Mouse (Mus musculus): ENCODE measurements around the gene Ssbp2.
A peak's percentile ranks its signal among the peaks of the same experiment; 100 is the strongest.

Gene Ssbp2

DNA sequence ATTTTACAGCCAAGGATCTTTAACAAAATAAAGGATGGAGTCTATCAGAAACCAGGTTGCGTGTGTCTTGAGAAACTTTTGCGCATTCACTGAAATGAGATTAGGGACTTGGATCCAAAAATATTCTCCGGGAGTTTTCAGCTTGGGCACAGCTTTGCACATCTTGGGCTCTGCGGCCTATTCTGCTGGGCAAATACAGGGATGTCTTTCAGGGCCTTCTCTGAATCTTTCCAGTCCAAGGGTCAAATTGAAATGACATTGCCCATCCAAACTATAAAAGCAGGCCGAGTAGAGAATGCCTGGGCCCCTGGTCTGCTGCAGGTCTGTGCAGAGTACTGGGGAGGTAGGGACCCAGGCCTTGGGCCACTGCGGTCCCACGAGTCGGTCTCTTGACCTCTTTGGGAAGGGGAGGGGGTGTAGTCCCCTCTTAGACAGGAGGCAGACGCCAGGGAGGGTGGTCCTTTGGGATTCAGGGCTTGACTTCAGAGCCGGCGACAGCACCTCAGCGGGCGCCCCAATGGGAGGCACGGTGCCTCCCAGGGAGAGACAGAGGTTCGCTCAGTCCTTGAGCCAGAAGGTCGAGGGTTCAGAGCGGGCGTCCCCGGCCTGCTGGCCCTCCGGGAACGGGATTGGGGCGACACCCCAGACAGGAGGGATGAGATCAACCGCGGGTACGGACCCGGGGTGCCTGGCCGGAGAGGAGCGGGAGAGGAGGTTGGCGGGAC, at the start of gene Ssbp2:
Gene Ssbp2, plus strand, starts transcription at position 388 of the 725 bp plus-strand sequence.
- DNase-seq (ENCODE audit: low spot score) = no peak

DNA sequence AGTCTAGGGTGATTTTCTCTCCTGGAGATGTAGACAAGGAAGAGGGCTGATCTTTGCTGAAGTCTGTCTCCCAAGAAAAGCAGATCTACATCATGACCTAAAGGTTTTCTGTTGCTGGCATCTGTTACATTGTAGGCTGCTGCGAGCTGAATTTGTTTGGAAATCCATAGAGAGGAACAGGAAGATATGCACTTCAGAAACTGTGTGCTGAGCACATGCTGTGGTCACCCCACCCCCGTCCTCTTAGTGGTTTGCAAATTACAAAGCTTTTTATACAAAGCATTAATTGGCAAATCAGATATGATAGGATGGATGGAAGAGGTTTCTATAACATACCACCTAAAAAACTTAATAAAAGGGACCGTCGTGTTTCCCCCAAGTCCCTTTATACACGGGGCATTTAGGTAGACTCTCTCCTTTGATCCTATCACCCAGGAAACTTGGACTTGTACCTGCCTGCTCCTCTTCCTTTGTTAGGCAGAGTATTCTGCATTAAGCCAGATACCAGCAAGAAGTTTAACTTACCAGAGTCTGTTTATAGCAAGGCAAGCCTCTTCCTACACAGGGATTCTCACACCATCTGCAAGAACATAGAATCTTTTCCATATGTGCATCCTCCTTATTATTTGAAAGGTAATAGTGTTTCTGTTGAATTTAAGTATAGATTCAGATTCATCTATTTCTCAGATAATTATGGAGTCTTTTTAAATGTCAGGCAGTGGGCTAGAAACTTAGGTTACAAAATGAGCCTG, 46.2 kb upstream of the Ssbp2 start:
- DNase-seq (ENCODE audit: low spot score) = no peak

- no peak for DNase-seq (ENCODE audit: low spot score)
These were observed 44.2 kb upstream of the Ssbp2 start for GRCm38 (mm10) chr13:91415896-91416295.

GRCm38 (mm10) chr13:91416698-91417097, 43.4 kb upstream of the Ssbp2 start:
- DNase-seq (ENCODE audit: low spot score) = no peak

GRCm38 (mm10) chr13:91421387-91421949, 38.6 kb upstream of the Ssbp2 start:
- peak; percentile 20 for DNase-seq (ENCODE audit: low spot score)

DNA sequence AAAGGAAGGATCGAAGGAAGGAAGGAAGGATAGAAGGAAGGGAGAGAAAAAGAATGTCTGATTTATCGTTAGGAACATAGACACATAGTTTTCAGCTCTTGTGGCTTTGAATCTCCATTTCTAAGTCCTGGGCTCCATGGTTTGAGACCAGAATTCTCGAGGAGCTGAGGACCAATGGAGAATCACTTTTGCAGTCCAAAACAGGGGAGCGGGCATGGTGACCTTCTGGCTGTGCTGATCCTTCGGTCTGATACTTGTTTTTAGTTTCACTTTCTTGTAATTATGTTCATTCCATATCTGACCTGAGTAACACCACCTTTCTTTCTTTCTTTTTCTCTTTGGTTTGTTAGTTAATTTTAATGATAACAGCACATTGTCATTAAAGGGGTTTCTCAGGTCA, 29.2 kb upstream of the Ssbp2 start:
- no peak for DNase-seq (ENCODE audit: low spot score)

GRCm38 (mm10) chr13:91431392-91432355, 28.4 kb upstream of the Ssbp2 start:
- DNase-seq (ENCODE audit: low spot score) = peak; percentile 25

- DNase-seq (ENCODE audit: low spot score) = no peak
These were observed 27.1 kb upstream of the Ssbp2 start for GRCm38 (mm10) chr13:91433021-91433420.

- no peak for DNase-seq (ENCODE audit: low spot score)
These were observed 22.2 kb upstream of the Ssbp2 start for GRCm38 (mm10) chr13:91437931-91438330.

DNA sequence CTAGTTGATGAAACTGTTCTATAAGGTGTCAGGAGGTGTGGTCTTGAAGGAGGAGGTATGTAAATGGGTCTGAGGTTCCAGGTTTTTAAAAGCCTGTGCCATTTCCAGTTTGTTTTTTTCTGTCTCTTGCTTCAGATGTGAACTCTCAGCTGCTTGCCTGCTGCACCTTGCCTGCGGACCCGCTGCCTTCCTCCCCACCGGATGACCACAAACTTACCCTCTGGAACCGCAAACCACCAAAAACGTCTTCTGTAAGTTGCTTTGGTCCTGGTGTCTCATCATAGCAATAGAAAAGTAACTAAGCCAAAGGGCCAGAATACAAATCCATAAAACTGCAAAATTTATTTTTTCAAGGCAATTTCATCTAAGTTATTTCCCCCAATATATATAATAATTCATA, 18.6 kb upstream of the Ssbp2 start:
- DNase-seq (ENCODE audit: low spot score) = no peak

DNA sequence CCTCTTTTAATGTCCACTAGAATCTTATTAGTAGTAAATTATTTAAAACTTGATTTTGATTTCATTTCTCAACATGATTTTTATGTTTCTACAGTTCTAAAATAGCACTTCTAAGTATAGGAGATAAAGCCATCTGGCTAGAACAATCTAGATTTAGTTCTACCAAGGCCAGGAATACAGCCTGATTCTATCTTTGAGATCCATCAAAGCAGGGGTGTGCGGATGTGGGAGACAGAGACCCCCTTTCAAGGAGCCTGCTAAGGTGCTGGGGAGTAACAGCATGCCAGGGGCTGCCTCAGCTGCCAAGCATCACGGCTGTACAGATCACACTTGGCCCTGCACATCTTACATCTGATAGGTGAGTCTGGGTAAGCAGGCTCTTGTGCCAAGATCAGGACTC, 13.4 kb upstream of the Ssbp2 start:
- DNase-seq (ENCODE audit: low spot score) = no peak

DNA sequence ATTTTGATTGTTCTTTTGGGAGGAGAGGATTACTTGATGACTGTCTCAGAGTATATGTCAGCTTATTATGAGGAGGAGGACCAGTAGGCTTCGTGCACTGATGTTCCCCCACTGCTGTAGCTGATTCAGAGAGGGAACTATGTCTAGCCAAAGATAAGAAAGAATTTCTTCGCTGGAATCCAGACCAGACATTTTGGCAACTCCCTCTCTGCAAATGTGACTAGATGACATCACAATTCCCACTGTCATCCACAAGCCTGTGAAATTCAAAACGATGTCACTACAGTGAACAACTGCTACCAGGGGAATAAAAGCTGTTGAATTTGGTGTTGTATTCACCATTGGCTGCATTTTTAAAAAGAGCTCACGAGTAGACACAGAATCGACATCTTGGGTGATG, 11.1 kb upstream of the Ssbp2 start:
- DNase-seq (ENCODE audit: low spot score) = no peak

DNA sequence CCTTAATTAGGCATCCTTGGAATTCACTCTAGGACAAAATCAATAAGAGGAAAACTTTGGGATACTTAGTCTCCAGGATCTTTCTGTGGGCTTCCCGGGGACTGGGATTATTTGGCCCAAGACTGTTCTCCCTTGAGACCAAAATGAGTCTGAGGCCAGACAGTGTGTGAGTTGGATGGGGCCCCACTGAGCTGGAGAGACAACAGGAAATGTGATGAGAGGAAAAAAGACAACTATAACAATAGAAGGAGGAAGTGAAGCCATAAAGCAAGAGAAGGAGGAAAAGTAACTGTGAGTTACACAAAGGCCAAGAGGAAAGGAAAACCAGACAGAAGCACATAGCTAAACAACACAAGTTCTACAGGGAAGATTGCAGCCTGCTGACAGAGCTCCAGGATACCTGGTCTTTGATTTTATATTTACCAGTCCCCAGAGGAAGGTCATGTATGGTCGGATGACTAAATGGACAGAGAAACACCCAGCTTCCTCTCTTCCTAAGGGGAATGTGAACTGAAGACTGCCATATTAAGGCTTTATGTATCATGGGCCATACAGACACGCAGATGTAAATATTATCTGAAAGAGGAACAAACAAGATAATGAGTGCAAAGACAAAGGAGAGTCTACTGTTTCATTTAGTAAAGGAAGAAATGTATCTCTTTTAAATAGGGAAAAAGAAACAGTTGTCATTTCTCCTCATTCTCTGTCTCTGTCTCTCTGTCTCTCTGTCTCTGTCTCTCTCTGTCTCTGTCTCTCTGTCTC, 8.5 kb upstream of the Ssbp2 start:
- no peak for DNase-seq (ENCODE audit: low spot score)

GRCm38 (mm10) chr13:91452269-91452668, 7.8 kb upstream of the Ssbp2 start:
- DNase-seq (ENCODE audit: low spot score) = no peak

- no peak for DNase-seq (ENCODE audit: low spot score)
These were observed 6.8 kb upstream of the Ssbp2 start for GRCm38 (mm10) chr13:91453236-91453635.

GRCm38 (mm10) chr13:91456041-91456440, 4.0 kb upstream of the Ssbp2 start:
- DNase-seq (ENCODE audit: low spot score) = no peak

GRCm38 (mm10) chr13:91456735-91457134, 3.3 kb upstream of the Ssbp2 start:
- no peak for DNase-seq (ENCODE audit: low spot score)

GRCm38 (mm10) chr13:91457974-91458373, 2.1 kb upstream of the Ssbp2 start:
- DNase-seq (ENCODE audit: low spot score) = no peak

- DNase-seq (ENCODE audit: low spot score) = no peak
These were observed 594 bp upstream of the Ssbp2 start for GRCm38 (mm10) chr13:91459489-91459888.

GRCm38 (mm10) chr13:91460621-91461284, 670 bp downstream of the Ssbp2 start:
- peak; percentile 99 for DNase-seq (ENCODE audit: low spot score)

GRCm38 (mm10) chr13:91461299-91461698, 1.2 kb downstream of the Ssbp2 start:
- DNase-seq (ENCODE audit: low spot score) = peak; percentile 25
